Mouse (Mus musculus) limb, embryonic 14.5 days (tissue): Measurements from ENCODE around the gene Yap1. TPM values are rescaled to one million over a fixed set of nuclear protein-coding genes. Genes with fewer than 3 reads are reported as not detected.

Experiments
- ATAC-seq: fragments of 200-750 bp; cut with Nextera tagmentation; 2 replicates; pipeline ENCODE4 v1.8.0; 2017; ENCODE audit warnings: low read depth, moderate number of reproducible peaks, moderate TSS enrichment; ENCODE audit not compliant: low FRiP score
- DNase-seq: peaks from one replicate; pipeline ENCODE4 v3.0.0-alpha.2; 2015; ENCODE audit warnings: low spot score
- H3K27ac ChIP-seq: fragments of 300-500 bp; sonication (generic); replicated peaks from 2 replicates; pipeline ENCODE4 v1.5.1; 2014; ENCODE audit warnings: low read depth, mild to moderate bottlenecking, low read length, moderate library complexity, mixed read lengths
- H3K27me3 ChIP-seq: fragments of 300-500 bp; sonication (generic); 2 replicates; pipeline ENCODE4 v1.6.1; 2014; ENCODE audit warnings: low read length, mixed read lengths; ENCODE audit not compliant: control insufficient read depth, insufficient read depth
- H3K36me3 ChIP-seq: fragments of 300-500 bp; sonication (generic); 2 replicates; pipeline ENCODE4 v1.6.1; 2014; ENCODE audit warnings: mild to moderate bottlenecking, low read length, moderate library complexity, mixed read lengths; ENCODE audit not compliant: control insufficient read depth, insufficient read depth
- H3K4me1 ChIP-seq: fragments of 300-500 bp; sonication (generic); 2 replicates; pipeline ENCODE4 v1.6.1; 2014; ENCODE audit warnings: antibody characterized with exemption, low read length, mixed read lengths; ENCODE audit not compliant: control insufficient read depth, insufficient read depth
- H3K4me2 ChIP-seq: fragments of 300-500 bp; sonication (generic); replicated peaks from 2 replicates; pipeline ENCODE4 v1.6.1; 2014; ENCODE audit warnings: low read depth, mild to moderate bottlenecking, low read length, moderate library complexity; ENCODE audit not compliant: severe bottlenecking
- H3K4me3 ChIP-seq: fragments of 300-500 bp; sonication (generic); replicated peaks from 2 replicates; pipeline ENCODE4 v1.5.1; 2014; ENCODE audit warnings: low read length
- H3K9ac ChIP-seq: fragments of 300-500 bp; sonication (generic); 2 replicates; pipeline ENCODE4 v1.6.1; 2014; ENCODE audit warnings: mild to moderate bottlenecking, low read depth, low read length, moderate library complexity; ENCODE audit not compliant: severe bottlenecking
- H3K9me3 ChIP-seq: fragments of 300-500 bp; sonication (generic); 2 replicates; pipeline ENCODE4 v1.6.1; 2016; ENCODE audit warnings: low read length; ENCODE audit not compliant: control insufficient read depth
- POLR2A ChIP-seq: fragments of 200-500 bp; IDR thresholded peaks from 2 replicates; pipeline ENCODE4 v1.8.0; 2012; ENCODE audit warnings: inconsistent platforms, mild to moderate bottlenecking, moderate library complexity, borderline replicate concordance; ENCODE audit not compliant: insufficient read depth, insufficient read length; ENCODE audit errors: extremely low read depth
- WGBS: fragments of 180-500 bp; shearing (Covaris S2); extraction: QIAGEN DNeasy Blood & Tissue Kit; methylation state at CpG from one replicate; pipeline ENCODE4 v1.1.7; 2014; 5-methylcytosine and 5-hydroxymethylcytosine counted together
- polyA plus RNA-seq, 2 experiments: library from polyadenylated mRNA; depleted of rRNA in 1 of 2; stranded (reverse) in 1 of 2; unstranded in 1 of 2; fragments of >200 nt; fragmentation: Nextera tagmentation in 1 of 2; extraction: Ambion mirVana in 1 of 2; gene quantifications; 2 replicates each; pipeline versions ENCODE4 v1.2.1 to v1.2.3; 2012 to 2014

Yap1 gene
- polyA plus RNA-seq, 2 experiments: 43.3 to 75.0 TPM

DNA sequence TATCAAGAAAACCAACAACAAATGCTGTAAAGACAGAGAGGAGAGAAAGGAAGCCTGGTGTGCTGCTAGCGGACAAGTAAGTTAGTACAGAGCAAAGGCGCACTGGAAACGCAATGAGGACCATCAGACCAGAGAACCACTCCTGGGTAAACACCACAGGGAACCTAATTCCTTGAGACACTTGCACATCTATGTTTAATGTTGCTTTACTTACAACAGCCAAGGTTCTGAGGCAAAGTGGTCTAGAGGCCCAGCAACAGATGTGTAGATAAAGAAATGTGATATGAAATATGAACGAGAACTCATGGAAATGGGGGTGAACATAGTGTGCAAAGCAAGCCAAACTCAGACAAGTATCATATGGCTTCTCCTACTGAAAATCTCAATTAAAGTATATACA, 64.3 kb downstream of the Yap1 start:
- Histone ChIP-seq H3K27ac (no peak overlapping the region), H3K4me1 (no peaks in the 10 kb centered on the region), H3K4me3 (no peak overlapping the region), H3K36me3 (peaks cover 85% of the 10 kb centered on the region), H3K27me3 (no peaks in the 10 kb centered on the region), H3K4me2 (no peak overlapping the region), H3K9me3 (no peaks in the 10 kb centered on the region), H3K9ac (no peak overlapping the region)
- no peak for TF ChIP-seq POLR2A
- 94% methylated on average over 4 of the region's 4 CpGs for WGBS
- ATAC-seq (no peak), DNase-seq (no peak)

DNA sequence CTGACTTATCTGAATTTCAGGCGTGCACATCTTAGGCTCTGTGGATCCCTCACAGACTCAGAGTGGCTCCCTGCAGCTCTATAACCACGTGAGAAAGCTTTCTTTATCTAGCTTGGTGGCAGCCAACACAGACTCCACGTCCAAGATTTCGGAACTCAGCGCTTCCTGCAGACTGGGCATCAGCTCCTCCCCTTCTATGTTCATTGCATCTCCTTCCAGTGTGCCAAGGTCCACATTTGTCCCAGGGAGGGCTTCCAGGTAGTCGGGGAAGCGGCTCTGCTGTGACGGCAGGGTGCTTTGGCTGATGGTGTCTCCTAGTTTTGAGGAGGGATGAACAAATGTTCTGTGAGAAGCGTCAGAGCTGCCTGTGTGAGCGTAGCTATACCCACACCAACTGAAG, 70.0 kb downstream of the Yap1 start:
- Histone ChIP-seq H3K36me3 (peaks cover 92% of the 10 kb centered on the region), H3K27ac (no peak overlapping the region)
- 98% methylated on average over 10 of the region's 10 CpGs for WGBS

DNA sequence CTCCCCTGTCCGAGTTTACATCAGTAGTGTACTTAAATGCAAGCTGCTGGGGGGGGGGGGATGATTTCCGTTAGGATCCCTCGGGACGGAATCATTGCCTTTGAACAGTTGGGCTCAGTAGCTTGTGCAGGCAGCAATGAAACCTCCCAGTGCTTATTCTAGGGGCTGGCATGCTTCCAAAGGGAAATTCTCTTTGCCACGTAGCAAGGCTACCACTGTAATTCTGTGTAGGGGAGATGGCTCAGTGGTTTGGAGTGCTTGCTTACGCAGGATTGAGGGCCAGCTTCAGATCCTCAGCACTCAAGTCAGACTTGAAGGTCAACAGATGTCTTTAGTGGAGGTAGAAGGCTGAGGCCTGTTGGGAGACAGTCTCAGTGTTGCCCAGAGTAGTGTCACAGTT, 74.8 kb downstream of the Yap1 start:
- H3K9me3 ChIP-seq: peaks cover 23% of the 10 kb centered on the region
- H3K27me3 ChIP-seq: no peaks in the 10 kb centered on the region
- no peak overlapping the region for H3K27ac ChIP-seq
- 60% methylated on average over 6 of the region's 6 CpGs for WGBS
- TF ChIP-seq POLR2A: no peak
- no peak overlapping the region for H3K4me3 ChIP-seq
- no peak overlapping the region for H3K9ac ChIP-seq
- ATAC-seq (no peak), DNase-seq (peak; percentile 42)
- no peaks in the 10 kb centered on the region for H3K4me1 ChIP-seq
- peaks cover 70% of the 10 kb centered on the region for H3K36me3 ChIP-seq
- H3K4me2 ChIP-seq: no peak overlapping the region

More for the DNA sequence above, 70.0 kb downstream of the Yap1 start:
- no peak for TF ChIP-seq POLR2A
- H3K9me3 ChIP-seq: peaks cover 23% of the 10 kb centered on the region
- DNase-seq (no peak), ATAC-seq (no peak)
- no peak overlapping the region for H3K4me2 ChIP-seq
- H3K4me1 ChIP-seq: no peaks in the 10 kb centered on the region
- H3K4me3 ChIP-seq: no peak overlapping the region
- no peak overlapping the region for H3K9ac ChIP-seq
- no peaks in the 10 kb centered on the region for H3K27me3 ChIP-seq

DNA sequence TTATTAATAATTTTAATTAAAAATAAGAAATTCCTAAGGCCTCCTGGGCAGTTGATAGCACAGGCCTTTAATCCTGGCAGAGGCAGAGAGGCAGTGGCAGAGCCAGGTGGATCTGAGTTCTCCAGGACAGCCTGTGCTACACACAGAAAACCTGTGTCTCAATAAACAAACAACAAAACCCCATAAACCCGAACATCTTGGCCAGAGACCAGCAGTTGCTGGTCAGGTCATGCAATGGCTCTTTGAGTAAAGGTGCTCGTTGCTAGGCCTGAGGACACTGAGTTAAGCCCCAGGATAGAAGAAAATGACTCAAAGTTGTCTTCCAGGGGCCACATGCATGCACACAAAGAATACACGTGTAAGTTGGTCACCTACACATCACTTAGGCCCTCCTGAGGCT, 75.5 kb downstream of the Yap1 start:
- H3K27ac ChIP-seq: no peak overlapping the region
- no peak overlapping the region for H3K4me2 ChIP-seq
- WGBS: 77% methylated on average over 3 of the region's 3 CpGs
- peaks cover 17% of the 10 kb centered on the region for H3K9me3 ChIP-seq
- no peaks in the 10 kb centered on the region for H3K4me1 ChIP-seq
- H3K36me3 ChIP-seq: peaks cover 66% of the 10 kb centered on the region
- H3K9ac ChIP-seq: no peak overlapping the region
- H3K27me3 ChIP-seq: no peaks in the 10 kb centered on the region
- no peak overlapping the region for H3K4me3 ChIP-seq
- DNase-seq (no peak), ATAC-seq (no peak)
- no peak for TF ChIP-seq POLR2A

DNA sequence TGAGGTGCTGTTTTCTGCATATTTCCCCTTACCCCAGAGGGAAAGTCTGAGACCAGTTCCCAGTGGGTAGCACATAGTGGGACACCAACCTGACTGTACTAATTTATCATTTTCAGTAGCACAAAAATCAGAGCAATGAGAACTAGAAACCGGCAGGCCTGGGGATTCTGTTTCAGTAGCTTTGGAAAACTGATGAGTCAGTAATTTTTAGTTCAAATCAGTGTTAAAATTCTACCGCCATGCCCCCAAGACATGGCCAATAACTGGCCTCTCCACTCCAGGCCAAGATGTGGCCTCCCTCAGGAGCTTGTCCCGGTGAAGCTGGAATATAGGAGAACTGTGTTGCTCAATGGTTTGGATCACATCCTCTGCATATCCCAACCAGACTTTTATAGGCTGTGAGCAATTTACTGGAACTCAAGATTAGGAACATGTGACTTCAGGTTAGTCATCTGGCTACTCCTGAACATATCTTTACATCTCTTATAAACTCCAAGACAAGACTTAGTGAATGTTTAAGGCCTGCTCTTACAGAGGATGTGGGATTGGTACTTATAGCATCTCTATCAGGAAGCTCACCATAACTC, 76.1 kb downstream of the Yap1 start:
- no peak for TF ChIP-seq POLR2A
- DNase-seq (no peak), ATAC-seq (no peak)
- no peaks in the 10 kb centered on the region for H3K27me3 ChIP-seq
- H3K4me1 ChIP-seq: no peaks in the 10 kb centered on the region
- H3K36me3 ChIP-seq: peaks cover 61% of the 10 kb centered on the region
- no peak overlapping the region for H3K9ac ChIP-seq
- peaks cover 16% of the 10 kb centered on the region for H3K9me3 ChIP-seq
- H3K4me2 ChIP-seq: no peak overlapping the region
- no peak overlapping the region for H3K4me3 ChIP-seq
- no peak overlapping the region for H3K27ac ChIP-seq
- 87% methylated on average over 3 of the region's 3 CpGs for WGBS
